Mouse (Mus musculus): ENCODE measurements at regions not wholly inside any gene's neighbourhood (a gene's known extent, or its start where the extent isn't known, plus 50 kb on each side); places are given as distances from the start of the nearest gene placed in this dataset.

DNA sequence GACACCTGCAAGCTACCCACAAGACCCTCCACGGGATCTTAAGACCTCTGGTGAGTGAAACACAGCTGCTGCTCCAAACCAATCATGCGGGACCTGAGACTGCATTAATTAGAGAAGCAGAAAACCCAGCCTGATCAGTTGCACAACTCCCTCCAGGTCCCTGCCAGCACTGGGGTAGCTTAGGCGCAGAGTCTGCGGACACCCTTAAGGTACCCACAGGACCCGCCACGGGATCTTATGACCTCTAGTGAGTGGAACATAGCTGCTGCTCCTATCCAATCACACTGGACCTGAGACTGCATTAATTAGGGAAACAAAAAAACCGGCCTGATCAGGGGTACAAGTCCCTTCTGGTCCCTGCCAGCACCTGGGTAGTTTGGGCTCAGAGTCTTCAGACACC, 454.3 kb upstream of the Slit2 start:
- TF ChIP-seq CTCF (IDR thresholded peaks at IDR 0.05; ENCODE audit: borderline replicate concordance, insufficient read depth, low read depth, low read length) (no peak), POLR2A (IDR thresholded peaks at IDR 0.05; ENCODE audit: borderline replicate concordance, insufficient read depth, low read length) (no peak)
